Mouse (Mus musculus) ES-Bruce4 (cell line): ENCODE data around the gene Fam155a.

Source experiments
- CTCF ChIP-seq: IDR thresholded peaks from one replicate; pipeline ENCODE4 v1.8.1; 2011; ENCODE audit warnings: low read depth, low read length
- POLR2A ChIP-seq: IDR thresholded peaks from one replicate; pipeline ENCODE4 v1.8.1; 2011; ENCODE audit warnings: low read length; ENCODE audit not compliant: insufficient read depth

DNA sequence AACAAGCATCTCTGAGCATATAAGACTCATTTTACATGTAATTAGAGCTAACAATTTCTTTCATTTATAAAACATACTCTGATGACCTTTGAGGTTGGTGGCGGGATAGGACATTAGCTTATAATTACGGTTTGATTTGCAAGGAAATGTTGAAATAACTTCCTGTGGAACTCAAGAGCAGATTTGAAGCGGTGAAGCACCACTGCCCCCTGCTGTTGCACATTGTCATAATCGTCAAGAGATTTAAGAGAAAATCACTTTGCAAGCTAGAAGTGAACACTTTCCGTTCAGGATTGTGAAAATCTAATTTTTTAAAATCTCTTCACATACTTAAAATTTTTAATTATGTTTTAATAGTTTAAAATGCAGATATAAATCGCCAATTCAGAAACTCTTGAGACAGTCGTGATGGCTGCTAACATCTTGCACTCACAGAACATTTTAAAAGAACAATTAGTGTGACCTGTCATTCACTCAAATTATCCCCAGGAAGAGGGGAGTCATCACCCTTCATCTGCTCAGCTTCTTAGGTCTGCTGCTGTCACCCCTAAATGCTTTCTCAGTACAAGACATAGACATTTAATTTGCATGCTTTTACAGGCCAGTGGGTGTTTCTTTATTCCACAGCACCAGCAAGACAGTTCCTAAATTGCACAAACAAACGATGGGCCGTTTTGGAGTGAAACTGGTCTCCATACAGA, 595.9 kb downstream of the Fam155a start:
- peak; percentile 13 for TF ChIP-seq CTCF
- no peak for TF ChIP-seq POLR2A
